Mouse (Mus musculus) heart, embryonic 16.5 days (tissue): ENCODE data around the gene Zfp385b. TPM values are rescaled to one million over a fixed set of nuclear protein-coding genes. Genes with fewer than 3 reads are reported as not detected.

ENCODE experiments used
- ATAC-seq: fragments of 200-750 bp; cut with Nextera tagmentation; replicated peaks from 2 replicates; pipeline ENCODE4 v1.8.0; 2017; ENCODE audit warnings: moderate number of reproducible peaks; ENCODE audit not compliant: insufficient read depth, low FRiP score; ENCODE audit errors: extremely low read depth
- H3K27ac ChIP-seq: fragments of 300-500 bp; sonication (generic); 2 replicates; pipeline ENCODE4 v1.5.1; 2014; ENCODE audit warnings: mild to moderate bottlenecking, low read length, control low read depth, moderate library complexity
- H3K27me3 ChIP-seq: fragments of 300-500 bp; sonication (generic); 2 replicates; pipeline ENCODE4 v1.6.1; 2014; ENCODE audit warnings: low read length, mixed read lengths; ENCODE audit not compliant: control insufficient read depth, insufficient read depth
- H3K36me3 ChIP-seq: fragments of 300-500 bp; sonication (generic); 2 replicates; pipeline ENCODE4 v1.6.1; 2014; ENCODE audit not compliant: control insufficient read depth, insufficient read depth
- H3K4me1 ChIP-seq: fragments of 300-500 bp; sonication (generic); 2 replicates; pipeline ENCODE4 v1.6.1; 2014; ENCODE audit warnings: low read length, mixed read lengths; ENCODE audit not compliant: control insufficient read depth, insufficient read depth
- H3K4me2 ChIP-seq: fragments of 300-500 bp; sonication (generic); 2 replicates; pipeline ENCODE4 v1.6.1; 2014; ENCODE audit warnings: low read depth, mild to moderate bottlenecking, control low read depth, low read length
- H3K4me3 ChIP-seq: fragments of 300-500 bp; sonication (generic); 2 replicates; pipeline ENCODE4 v1.5.1; 2014; ENCODE audit warnings: mild to moderate bottlenecking, control low read depth, low read length
- H3K9ac ChIP-seq: fragments of 300-500 bp; sonication (generic); 2 replicates; pipeline ENCODE4 v1.6.1; 2014; ENCODE audit warnings: low read length, control low read depth
- H3K9me3 ChIP-seq: fragments of 300-500 bp; sonication (generic); replicated peaks from 2 replicates; pipeline ENCODE4 v1.6.1; 2016; ENCODE audit warnings: low read length; ENCODE audit not compliant: control insufficient read depth
- WGBS: fragments of 180-500 bp; shearing (Covaris S2); extraction: QIAGEN DNeasy Blood & Tissue Kit; methylation state at CpG from one replicate; pipeline ENCODE4 v1.1.7; 2014; 5-methylcytosine and 5-hydroxymethylcytosine counted together
- polyA plus RNA-seq: library from polyadenylated mRNA; unstranded; fragments of >200 nt; fragmentation: Nextera tagmentation; extraction: Ambion mirVana; gene quantifications from 2 replicates; pipeline ENCODE4 v1.2.1, GENCODE M21; 2015

Zfp385b gene
- polyA plus RNA-seq, 1 experiment from 2014 or later, result 3.8 TPM

DNA sequence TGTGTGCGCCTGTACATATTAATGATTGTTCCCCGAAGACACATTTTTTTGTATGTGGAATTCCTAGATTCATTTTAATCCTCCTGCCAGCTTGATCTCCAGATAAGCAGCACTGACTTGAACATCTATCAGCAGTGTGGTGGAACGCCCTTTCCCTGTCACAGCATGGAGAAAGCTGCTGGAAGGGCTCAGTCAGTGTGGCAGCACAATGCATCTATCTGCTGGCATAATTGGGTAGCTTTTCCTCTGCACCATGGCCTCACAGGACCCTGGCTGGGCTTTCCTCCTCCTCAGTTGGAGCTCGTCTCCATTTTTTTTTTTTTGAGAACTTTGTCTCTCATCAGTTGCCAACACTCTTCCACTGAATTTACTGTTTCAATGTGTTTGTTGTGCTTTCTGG, 77.1 kb downstream of the Zfp385b start:
- H3K4me2 ChIP-seq, result no peak overlapping the region
- 79% methylated on average over 4 of the region's 4 CpGs for WGBS

DNA sequence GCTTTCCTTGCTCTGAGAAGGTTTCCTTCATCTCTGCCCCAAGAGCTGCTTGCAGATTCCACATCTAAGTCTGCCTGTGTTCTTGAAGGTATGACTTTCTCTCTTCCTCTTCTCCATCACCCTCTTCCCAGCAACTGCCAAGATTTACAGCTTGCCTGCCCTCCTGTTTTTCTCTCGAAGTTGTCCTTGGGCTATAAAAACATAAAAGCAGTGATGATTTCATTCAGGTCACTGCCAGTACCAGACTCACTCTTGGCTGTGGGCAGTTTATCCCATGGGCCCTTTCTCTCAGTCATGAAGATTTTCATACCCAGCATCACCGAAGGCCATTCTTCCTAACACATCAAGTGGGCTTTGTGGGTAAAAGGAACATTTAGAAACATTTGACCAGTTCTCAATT, 89.2 kb downstream of the Zfp385b start:
- 76% methylated on average over 2 of the region's 2 CpGs for WGBS
- ATAC-seq, result no peak
- Histone ChIP-seq H3K9me3 (no peaks in the 10 kb centered on the region), H3K36me3 (no peaks in the 10 kb centered on the region), H3K4me1 (no peaks in the 10 kb centered on the region), H3K9ac (no peak overlapping the region), H3K27me3 (no peaks in the 10 kb centered on the region), H3K27ac (no peak overlapping the region), H3K4me2 (no peak overlapping the region), H3K4me3 (no peak overlapping the region)

More for the DNA sequence above, 77.1 kb downstream of the Zfp385b start:
- H3K9ac ChIP-seq, result no peak overlapping the region
- no peaks in the 10 kb centered on the region for H3K36me3 ChIP-seq
- H3K4me1 ChIP-seq, result no peaks in the 10 kb centered on the region
- H3K27ac ChIP-seq, result no peak overlapping the region
- ATAC-seq, result no peak
- H3K4me3 ChIP-seq, result no peak overlapping the region
- no peaks in the 10 kb centered on the region for H3K27me3 ChIP-seq
- no peaks in the 10 kb centered on the region for H3K9me3 ChIP-seq

DNA sequence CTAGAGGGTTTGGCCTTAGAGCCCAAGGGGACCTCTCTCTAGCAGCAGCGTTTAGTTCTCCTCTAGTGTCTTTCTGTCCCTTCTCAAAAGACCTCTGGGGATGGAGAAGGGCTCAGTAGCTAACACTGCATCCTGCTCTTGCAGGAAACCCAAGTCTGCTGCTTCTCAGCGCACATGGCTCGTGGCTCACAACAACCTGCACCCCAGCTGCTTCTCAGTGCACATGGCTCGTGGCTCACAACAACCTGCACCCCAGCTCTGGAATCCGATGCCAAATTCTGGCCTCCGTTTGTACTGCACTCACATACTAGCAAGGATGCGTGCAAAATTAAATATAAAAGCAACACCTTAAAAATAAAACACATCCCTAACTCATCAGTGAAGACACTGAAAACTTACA, 92.6 kb downstream of the Zfp385b start:
- Histone ChIP-seq H3K27ac (no peak overlapping the region), H3K4me2 (no peak overlapping the region), H3K9ac (no peak overlapping the region), H3K9me3 (no peaks in the 10 kb centered on the region), H3K36me3 (no peaks in the 10 kb centered on the region), H3K4me3 (no peak overlapping the region), H3K4me1 (no peaks in the 10 kb centered on the region), H3K27me3 (no peaks in the 10 kb centered on the region)
- whole genome bisulfite sequencing, result 71% methylated on average over 7 of the region's 7 CpGs
- ATAC-seq, result no peak

DNA sequence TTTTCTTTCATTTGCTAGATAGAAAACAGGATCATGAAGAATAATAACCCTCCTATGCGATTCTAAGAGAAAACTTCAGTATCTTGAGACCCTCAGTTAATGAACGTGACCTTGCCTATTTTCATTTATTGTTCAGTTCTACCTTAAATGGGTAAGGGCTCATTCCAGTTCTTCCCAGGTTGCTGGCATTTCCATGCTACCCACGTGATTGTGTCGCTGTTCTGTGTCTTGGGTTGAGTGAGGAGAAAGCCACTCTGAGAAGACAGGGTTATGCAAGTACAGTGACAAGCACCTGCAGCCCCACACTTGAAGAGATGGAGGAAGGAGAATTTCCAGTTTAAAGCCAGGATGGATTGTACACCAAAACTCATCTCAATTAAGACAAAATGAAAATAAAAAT, 98.6 kb downstream of the Zfp385b start:
- WGBS, result 80% methylated on average over 4 of the region's 4 CpGs
- Histone ChIP-seq H3K9me3 (no peaks in the 10 kb centered on the region), H3K9ac (no peak overlapping the region), H3K4me2 (no peak overlapping the region), H3K36me3 (no peaks in the 10 kb centered on the region), H3K27me3 (no peaks in the 10 kb centered on the region), H3K4me1 (no peaks in the 10 kb centered on the region), H3K27ac (no peak overlapping the region), H3K4me3 (no peak overlapping the region)
- ATAC-seq, result no peak

DNA sequence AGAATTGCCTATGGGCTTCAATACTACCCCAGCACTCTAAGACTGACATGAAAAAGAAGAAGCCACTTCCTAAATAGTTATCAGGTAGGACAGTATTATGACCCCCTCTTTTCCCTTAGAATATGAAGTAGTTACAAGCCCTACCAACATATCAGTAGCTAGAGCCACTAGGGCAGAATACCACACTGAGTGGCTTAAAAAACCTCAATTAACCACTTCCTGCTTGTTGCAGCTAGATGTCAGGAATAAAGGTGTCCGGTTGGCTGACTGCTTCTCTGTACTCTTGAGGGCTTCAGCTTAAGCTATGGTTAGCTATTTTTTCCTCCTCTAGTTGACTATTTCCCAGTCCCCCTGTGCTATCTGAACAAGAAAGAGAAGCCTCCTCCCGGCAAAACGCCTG, 103.1 kb downstream of the Zfp385b start:
- no peak overlapping the region for H3K4me2 ChIP-seq
- no peaks in the 10 kb centered on the region for H3K36me3 ChIP-seq
- no peak overlapping the region for H3K27ac ChIP-seq
- 71% methylated on average over 3 of the region's 3 CpGs for WGBS
- H3K4me1 ChIP-seq, result no peaks in the 10 kb centered on the region
- no peak overlapping the region for H3K4me3 ChIP-seq
- ATAC-seq, result no peak
- no peak overlapping the region for H3K9ac ChIP-seq
- H3K9me3 ChIP-seq, result no peaks in the 10 kb centered on the region
- no peaks in the 10 kb centered on the region for H3K27me3 ChIP-seq

DNA sequence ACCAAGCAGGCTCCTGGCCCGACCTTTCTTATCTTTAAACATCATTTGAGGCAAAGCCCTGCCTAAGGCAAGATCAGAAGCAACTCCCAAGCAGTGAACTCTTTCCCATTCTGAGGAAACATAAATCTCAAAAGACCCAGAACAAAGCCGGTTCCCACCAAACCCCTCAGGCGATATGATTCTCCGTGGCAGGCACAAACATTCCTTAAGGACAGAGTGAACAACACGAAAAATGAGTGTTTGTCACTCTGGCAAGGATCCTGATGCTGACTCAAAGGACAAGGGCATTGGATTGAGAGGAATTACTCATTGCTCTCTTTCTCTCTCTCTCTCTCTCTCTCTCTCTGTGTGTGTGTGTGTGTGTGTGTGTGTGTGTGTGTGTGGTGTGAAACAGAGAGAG, 105.6 kb downstream of the Zfp385b start:
- Histone ChIP-seq H3K9me3 (no peaks in the 10 kb centered on the region), H3K4me1 (no peaks in the 10 kb centered on the region), H3K4me3 (no peak overlapping the region), H3K27ac (no peak overlapping the region), H3K4me2 (no peak overlapping the region), H3K9ac (no peak overlapping the region), H3K27me3 (no peaks in the 10 kb centered on the region), H3K36me3 (no peaks in the 10 kb centered on the region)
- ATAC-seq, result no peak
- 42% methylated on average over 5 of the region's 5 CpGs for WGBS

DNA sequence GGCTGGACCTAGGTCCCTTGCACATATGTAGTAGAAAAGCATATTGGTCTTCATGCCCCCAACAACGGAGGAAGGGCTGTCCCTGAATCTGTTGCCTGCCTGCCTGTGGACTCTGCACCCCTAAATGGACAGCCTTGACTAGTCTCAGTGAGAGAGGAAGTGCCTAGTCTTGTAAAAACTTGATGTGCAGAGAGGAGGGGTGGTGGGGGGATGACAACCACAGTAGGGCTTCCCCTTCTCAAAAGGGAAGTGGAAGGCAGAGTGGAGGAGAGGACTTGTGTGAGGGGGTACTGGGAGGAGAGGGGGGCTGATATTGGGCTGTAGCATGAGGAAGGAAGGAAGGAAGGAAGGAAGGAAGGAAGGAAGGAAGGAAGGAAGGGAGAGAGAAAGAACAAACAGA, 107.7 kb downstream of the Zfp385b start:
- no peak for ATAC-seq
- H3K27me3 ChIP-seq, result no peaks in the 10 kb centered on the region
- H3K9ac ChIP-seq, result no peak overlapping the region
- H3K4me1 ChIP-seq, result no peaks in the 10 kb centered on the region
- no peaks in the 10 kb centered on the region for H3K9me3 ChIP-seq
- no peak overlapping the region for H3K4me3 ChIP-seq
- WGBS, result 74% methylated on average over 1 of the region's 1 CpGs
- H3K4me2 ChIP-seq, result no peak overlapping the region
- no peaks in the 10 kb centered on the region for H3K36me3 ChIP-seq
- H3K27ac ChIP-seq, result no peak overlapping the region

DNA sequence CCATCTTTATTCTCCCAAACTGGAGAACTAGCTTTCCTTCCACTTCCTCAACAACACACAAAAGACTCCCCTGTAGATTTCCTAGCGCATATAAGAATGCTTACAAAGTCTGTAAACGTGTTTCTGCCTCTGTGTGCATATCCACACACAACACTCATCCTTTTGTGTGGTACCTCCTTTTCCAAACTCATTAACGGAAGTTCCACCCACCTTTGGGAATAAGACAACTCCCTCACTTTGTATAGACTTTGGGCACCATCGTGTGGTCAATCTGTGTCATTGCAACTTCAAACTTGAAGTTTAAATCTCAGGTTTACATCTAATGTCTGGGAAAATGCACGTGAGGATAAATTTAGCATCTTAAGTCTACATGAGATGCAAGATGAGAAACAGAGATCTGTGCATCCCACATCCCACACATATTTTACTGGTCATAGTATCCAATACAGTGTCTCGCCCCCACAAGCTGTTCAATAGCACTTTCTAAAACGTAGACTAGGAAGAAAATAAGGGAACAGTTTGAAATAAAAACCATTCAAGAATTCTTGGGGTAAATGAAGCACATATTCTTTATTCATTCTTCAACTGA, 110.1 kb downstream of the Zfp385b start:
- Histone ChIP-seq H3K4me1 (no peaks in the 10 kb centered on the region), H3K27me3 (no peaks in the 10 kb centered on the region), H3K4me2 (peak overlapping the region; percentile 43), H3K4me3 (peak overlapping the region; percentile 9; the same call in 1 of the 2 replicates), H3K27ac (no peak overlapping the region), H3K9me3 (no peaks in the 10 kb centered on the region), H3K9ac (no peak overlapping the region), H3K36me3 (no peaks in the 10 kb centered on the region)
- no peak for ATAC-seq
- 27% methylated on average over 7 of the region's 7 CpGs for WGBS

DNA sequence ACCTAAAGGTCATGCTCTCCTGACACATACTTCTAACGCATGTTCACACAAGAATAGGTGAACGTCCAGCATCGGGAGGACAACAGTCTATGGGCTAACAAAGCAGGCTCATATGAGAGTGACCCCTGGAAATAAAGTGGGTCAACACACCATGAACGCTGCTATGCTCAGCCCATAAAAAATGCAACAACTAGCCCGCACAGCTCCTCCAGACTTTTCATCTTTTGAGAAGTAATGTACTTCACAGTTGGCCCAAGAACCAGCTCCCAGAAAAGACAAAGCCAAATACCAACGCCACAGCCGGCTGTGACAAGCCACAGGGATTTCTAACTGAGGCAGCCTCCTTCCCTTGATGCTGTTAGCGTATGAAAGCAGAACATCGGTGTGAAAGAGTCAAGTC, 112.3 kb downstream of the Zfp385b start:
- Histone ChIP-seq H3K27ac (no peak overlapping the region), H3K9ac (no peak overlapping the region), H3K4me1 (no peaks in the 10 kb centered on the region), H3K9me3 (no peaks in the 10 kb centered on the region), H3K4me2 (no peak overlapping the region), H3K27me3 (no peaks in the 10 kb centered on the region), H3K4me3 (no peak overlapping the region), H3K36me3 (no peaks in the 10 kb centered on the region)
- ATAC-seq, result no peak
- 78% methylated on average over 9 of the region's 9 CpGs for WGBS
